Mouse (Mus musculus) left cerebral cortex, adult 8-10 months (tissue): Measurements from ENCODE around the gene Mfsd4a. TPM values are rescaled to one million over a fixed set of nuclear protein-coding genes. Genes with fewer than 3 reads are reported as not detected.

Experiments
- DNase-seq, 2 experiments: peaks; one replicate each; pipeline ENCODE4 v3.0.0; 2022; ENCODE audit warnings: low spot score in 2 of 2
- total RNA-seq, 4 experiments: library from RNA; stranded (reverse); gene quantifications; 2 replicates each; pipeline ENCODE4 v1.2.4; 2022

Mfsd4a gene
- total RNA-seq, 4 experiments from 2014 or later: 77.0 to 100 (median 85.0) TPM

- no peak for DNase-seq
Measured at GRCm38 (mm10) chr1:132019876-132020275, 48.0 kb downstream of the Mfsd4a start.

- no peak for DNase-seq
Measured at GRCm38 (mm10) chr1:132016691-132017090, 51.2 kb downstream of the Mfsd4a start.

- DNase-seq: no peak
Measured at GRCm38 (mm10) chr1:132014800-132015199, 53.1 kb downstream of the Mfsd4a start.

GRCm38 (mm10) chr1:132012861-132013260 lies 55.0 kb downstream of the Mfsd4a start:
- no peak for DNase-seq

- DNase-seq: no peak
Measured at GRCm38 (mm10) chr1:132011785-132012184, 56.1 kb downstream of the Mfsd4a start.

- DNase-seq: no peak
Measured at GRCm38 (mm10) chr1:132010632-132011501, 57.0 kb downstream of the Mfsd4a start.

GRCm38 (mm10) chr1:132008881-132009644 lies 58.8 kb downstream of the Mfsd4a start:
- no peak for DNase-seq

GRCm38 (mm10) chr1:132007828-132008827 lies 59.7 kb downstream of the Mfsd4a start:
- DNase-seq: peak; percentile 66 to 72

GRCm38 (mm10) chr1:132007282-132007815 lies 60.5 kb downstream of the Mfsd4a start, which contains the start of gene Elk4:
Gene Elk4, plus strand, starts transcription at chr1:132007607.
- peak; percentile 78 to 81 for DNase-seq

GRCm38 (mm10) chr1:132006721-132007120 lies 61.1 kb downstream of the Mfsd4a start:
- DNase-seq: no peak

GRCm38 (mm10) chr1:132006046-132006445 lies 61.8 kb downstream of the Mfsd4a start:
- no peak for DNase-seq

GRCm38 (mm10) chr1:132005466-132005865 lies 62.4 kb downstream of the Mfsd4a start:
- DNase-seq: no peak

GRCm38 (mm10) chr1:132004574-132005180 lies 63.2 kb downstream of the Mfsd4a start:
- no peak for DNase-seq

- no peak for DNase-seq
Measured at GRCm38 (mm10) chr1:132003817-132004216, 64.0 kb downstream of the Mfsd4a start.

GRCm38 (mm10) chr1:132003111-132003510 lies 64.8 kb downstream of the Mfsd4a start:
- no peak for DNase-seq

- no peak for DNase-seq
Measured at GRCm38 (mm10) chr1:132001880-132002330, 66.0 kb downstream of the Mfsd4a start.

GRCm38 (mm10) chr1:132000506-132000905 lies 67.4 kb downstream of the Mfsd4a start:
- no peak for DNase-seq

GRCm38 (mm10) chr1:131995062-131995461 lies 72.8 kb downstream of the Mfsd4a start:
- peak in 1 of 2 experiments; percentile 35 for DNase-seq

- DNase-seq: no peak
Measured at GRCm38 (mm10) chr1:131993169-131994040, 74.5 kb downstream of the Mfsd4a start.
